Mouse (Mus musculus) midbrain, postnatal 0 days (tissue): Measurements from ENCODE around the gene Il12b. TPM values are rescaled to one million over a fixed set of nuclear protein-coding genes. Genes with fewer than 3 reads are reported as not detected.

Source experiments
- ATAC-seq: fragments of 200-750 bp; cut with Nextera tagmentation; 2 replicates; pipeline ENCODE4 v1.8.0; 2017; ENCODE audit warnings: moderate number of reproducible peaks, mild to moderate bottlenecking, moderate TSS enrichment, moderate library complexity; ENCODE audit not compliant: low FRiP score
- DNase-seq: peaks from one replicate; pipeline ENCODE4 v3.0.0-alpha.2; 2015; ENCODE audit warnings: low spot score
- H3K27ac ChIP-seq: fragments of 300-500 bp; sonication (generic); 2 replicates; pipeline ENCODE4 v1.5.1; 2014; ENCODE audit warnings: low read depth, mild to moderate bottlenecking, low read length, mixed read lengths
- H3K27me3 ChIP-seq: fragments of 300-500 bp; sonication (generic); 2 replicates; pipeline ENCODE4 v1.6.1; 2014; ENCODE audit warnings: low read length, control low read depth, mixed read lengths; ENCODE audit not compliant: insufficient read depth
- H3K36me3 ChIP-seq: fragments of 300-500 bp; sonication (generic); 2 replicates; pipeline ENCODE4 v1.6.1; 2014; ENCODE audit warnings: low read length, control low read depth, mixed read lengths; ENCODE audit not compliant: insufficient read depth
- H3K4me1 ChIP-seq: fragments of 300-500 bp; sonication (generic); 2 replicates; pipeline ENCODE4 v1.6.1; 2014; ENCODE audit warnings: mild to moderate bottlenecking, control low read depth, antibody characterized with exemption, low read length, mixed read lengths; ENCODE audit not compliant: insufficient read depth
- H3K4me2 ChIP-seq: fragments of 300-500 bp; sonication (generic); 2 replicates; pipeline ENCODE4 v1.6.1; 2014; ENCODE audit warnings: low read depth, mild to moderate bottlenecking, low read length, mixed read lengths; ENCODE audit not compliant: poor library complexity, severe bottlenecking
- H3K4me3 ChIP-seq: fragments of 300-500 bp; sonication (generic); 2 replicates; pipeline ENCODE4 v1.5.1; 2014; ENCODE audit warnings: low read depth, mild to moderate bottlenecking, low read length, moderate library complexity
- H3K9ac ChIP-seq: fragments of 300-500 bp; sonication (generic); replicated peaks from 2 replicates; pipeline ENCODE4 v1.6.1; 2014; ENCODE audit warnings: mild to moderate bottlenecking, low read length, moderate library complexity, mixed read lengths; ENCODE audit not compliant: poor library complexity, severe bottlenecking
- H3K9me3 ChIP-seq: fragments of 300-500 bp; sonication (generic); 2 replicates; pipeline ENCODE4 v1.6.1; 2016; ENCODE audit warnings: low read length, control low read depth
- CTCF ChIP-seq: IDR thresholded peaks from 2 replicates; pipeline ENCODE4 v1.5.1; 2016; ENCODE audit warnings: antibody characterized with exemption, mild to moderate bottlenecking
- WGBS: fragments of 180-500 bp; shearing (Covaris S2); extraction: QIAGEN DNeasy Blood & Tissue Kit; methylation state at CpG from one replicate; pipeline ENCODE4 v1.1.7; 2014; 5-methylcytosine and 5-hydroxymethylcytosine counted together
- polyA plus RNA-seq: library from polyadenylated mRNA; unstranded; fragments of >200 nt; fragmentation: Nextera tagmentation; extraction: Ambion mirVana; gene quantifications from 2 replicates; pipeline ENCODE4 v1.2.1, GENCODE M21; 2015
- total RNA-seq: library from RNA; depleted of rRNA; stranded (reverse); fragments of >200 nt; gene quantifications from 2 replicates; pipeline ENCODE4 v1.2.3, GENCODE M21; 2014

Gene Il12b
- total and polyA plus RNA-seq, 2 experiments from 2014 or later: not detected

GRCm38 (mm10) chr11:44395401-44395800 lies 4.5 kb upstream of the Il12b start:
- H3K4me1 ChIP-seq: no peaks in the 10 kb centered on the region
- ATAC-seq (no peak), DNase-seq (no peak)
- H3K36me3 ChIP-seq: no peaks in the 10 kb centered on the region
- WGBS: 93% methylated on average over 4 of the region's 4 CpGs
- H3K9me3 ChIP-seq: no peaks in the 10 kb centered on the region
- no peak overlapping the region for H3K4me2 ChIP-seq
- no peak for TF ChIP-seq CTCF
- H3K9ac ChIP-seq: no peak overlapping the region
- no peak overlapping the region for H3K4me3 ChIP-seq
- H3K27ac ChIP-seq: no peak overlapping the region
- H3K27me3 ChIP-seq: no peaks in the 10 kb centered on the region

- H3K4me3 ChIP-seq: no peak overlapping the region
- no peak overlapping the region for H3K27ac ChIP-seq
- H3K36me3 ChIP-seq: no peaks in the 10 kb centered on the region
- H3K4me2 ChIP-seq: no peak overlapping the region
- H3K27me3 ChIP-seq: no peaks in the 10 kb centered on the region
- DNase-seq (no peak), ATAC-seq (no peak)
- 82% methylated on average over 3 of the region's 3 CpGs for WGBS
- no peaks in the 10 kb centered on the region for H3K9me3 ChIP-seq
- H3K9ac ChIP-seq: no peak overlapping the region
- no peaks in the 10 kb centered on the region for H3K4me1 ChIP-seq
- TF ChIP-seq CTCF: no peak
These were observed 2.3 kb upstream of the Il12b start for GRCm38 (mm10) chr11:44397551-44397950.

- Histone ChIP-seq H3K9me3 (no peaks in the 10 kb centered on the region), H3K4me1 (no peaks in the 10 kb centered on the region), H3K4me2 (no peak overlapping the region), H3K27me3 (no peaks in the 10 kb centered on the region), H3K36me3 (no peaks in the 10 kb centered on the region), H3K27ac (no peak overlapping the region), H3K4me3 (no peak overlapping the region), H3K9ac (no peak overlapping the region)
- no peak for TF ChIP-seq CTCF
- no peak for DNase-seq
- WGBS: 70% methylated on average over 6 of the region's 6 CpGs
- ATAC-seq: no peak
These were observed 1.5 kb upstream of the Il12b start for GRCm38 (mm10) chr11:44398356-44398755.

- no peak for ATAC-seq
- Histone ChIP-seq H3K9ac (no peak overlapping the region), H3K27ac (no peak overlapping the region), H3K9me3 (no peaks in the 10 kb centered on the region), H3K36me3 (no peaks in the 10 kb centered on the region), H3K4me1 (no peaks in the 10 kb centered on the region), H3K4me3 (peak overlapping the region; percentile 21; the same call in 1 of the 2 replicates), H3K27me3 (no peaks in the 10 kb centered on the region), H3K4me2 (peak overlapping the region; percentile 35)
- 3% methylated on average over 20 of the region's 20 CpGs for WGBS
- DNase-seq: peak; percentile 79
- peak; percentile 82 for TF ChIP-seq CTCF
These were observed 1.1 kb upstream of the Il12b start for GRCm38 (mm10) chr11:44398782-44399225.

- peaks cover 6% of the 10 kb centered on the region; the same call in 1 of the 2 replicates for H3K4me1 ChIP-seq
- H3K27me3 ChIP-seq: no peaks in the 10 kb centered on the region
- H3K4me3 ChIP-seq: no peak overlapping the region
- WGBS: 54% methylated on average over 5 of the region's 5 CpGs
- TF ChIP-seq CTCF: no peak
- H3K9ac ChIP-seq: no peak overlapping the region
- ATAC-seq (peak; percentile 38; the same call in 1 of the 2 replicates), DNase-seq (peak; percentile 95)
- H3K9me3 ChIP-seq: no peaks in the 10 kb centered on the region
- no peaks in the 10 kb centered on the region for H3K36me3 ChIP-seq
- no peak overlapping the region for H3K27ac ChIP-seq
- no peak overlapping the region for H3K4me2 ChIP-seq
These were observed 2.0 kb downstream of the Il12b start for GRCm38 (mm10) chr11:44401635-44402548.

- ATAC-seq (no peak), DNase-seq (no peak)
- Histone ChIP-seq H3K9ac (no peak overlapping the region), H3K27ac (no peak overlapping the region), H3K27me3 (no peaks in the 10 kb centered on the region), H3K4me3 (no peak overlapping the region), H3K36me3 (no peaks in the 10 kb centered on the region), H3K9me3 (no peaks in the 10 kb centered on the region), H3K4me1 (peaks cover 6% of the 10 kb centered on the region; the same call in 1 of the 2 replicates), H3K4me2 (no peak overlapping the region)
- 84% methylated on average over 4 of the region's 4 CpGs for WGBS
- no peak for TF ChIP-seq CTCF
These were observed 5.2 kb downstream of the Il12b start for GRCm38 (mm10) chr11:44405113-44405512.
